Mouse (Mus musculus) heart, adult 8-10 months (tissue): Measurements from ENCODE around the gene Acsl1. TPM values are rescaled to one million over a fixed set of nuclear protein-coding genes. Genes with fewer than 3 reads are reported as not detected.

ENCODE experiments used
- DNase-seq: peaks from one replicate; pipeline ENCODE4 v3.0.0; 2022; ENCODE audit warnings: low spot score
- total RNA-seq, 4 experiments: library from RNA; stranded (reverse); gene quantifications; 2 replicates each; pipeline ENCODE4 v1.2.4; 2022

Acsl1 gene
- total RNA-seq, 4 experiments from 2014 or later = 930 to 978 (median 952) TPM

GRCm38 (mm10) chr8:46475404-46475803 lies 4.6 kb downstream of the Acsl1 start:
- no peak for DNase-seq

- DNase-seq = no peak
These were observed 5.1 kb downstream of the Acsl1 start for GRCm38 (mm10) chr8:46475942-46476341.

- no peak for DNase-seq
These were observed 7.1 kb downstream of the Acsl1 start for GRCm38 (mm10) chr8:46477747-46478458.

GRCm38 (mm10) chr8:46478783-46479182 lies 7.9 kb downstream of the Acsl1 start:
- no peak for DNase-seq

- DNase-seq = peak; percentile 33
These were observed 9.1 kb downstream of the Acsl1 start for GRCm38 (mm10) chr8:46479794-46480532.

- no peak for DNase-seq
These were observed 9.7 kb downstream of the Acsl1 start for GRCm38 (mm10) chr8:46480533-46480900.

- no peak for DNase-seq
These were observed 11.9 kb downstream of the Acsl1 start for GRCm38 (mm10) chr8:46482771-46483170.

GRCm38 (mm10) chr8:46483247-46483646 lies 12.4 kb downstream of the Acsl1 start:
- no peak for DNase-seq

GRCm38 (mm10) chr8:46484077-46484476 lies 13.2 kb downstream of the Acsl1 start:
- no peak for DNase-seq

- DNase-seq = no peak
These were observed 14.2 kb downstream of the Acsl1 start for GRCm38 (mm10) chr8:46484931-46485463.

GRCm38 (mm10) chr8:46488085-46488561 lies 17.3 kb downstream of the Acsl1 start:
- no peak for DNase-seq

GRCm38 (mm10) chr8:46489196-46489595 lies 18.4 kb downstream of the Acsl1 start:
- no peak for DNase-seq

- DNase-seq = no peak
These were observed 19.4 kb downstream of the Acsl1 start for GRCm38 (mm10) chr8:46490250-46490649.

GRCm38 (mm10) chr8:46490821-46491220 lies 20.0 kb downstream of the Acsl1 start:
- peak; percentile 60 for DNase-seq

GRCm38 (mm10) chr8:46493495-46494170 lies 22.8 kb downstream of the Acsl1 start:
- DNase-seq = no peak

GRCm38 (mm10) chr8:46496852-46497251 lies 26.0 kb downstream of the Acsl1 start:
- no peak for DNase-seq

- no peak for DNase-seq
These were observed 26.6 kb downstream of the Acsl1 start for GRCm38 (mm10) chr8:46497314-46498011.

GRCm38 (mm10) chr8:46499376-46500061 lies 28.7 kb downstream of the Acsl1 start:
- no peak for DNase-seq

- no peak for DNase-seq
These were observed 31.7 kb downstream of the Acsl1 start for GRCm38 (mm10) chr8:46502333-46503071.

- DNase-seq = no peak
These were observed 32.3 kb downstream of the Acsl1 start for GRCm38 (mm10) chr8:46503072-46503695.
